Mouse (Mus musculus): Measurements from ENCODE around the gene Trim11. TPM values are rescaled to one million over a fixed set of nuclear protein-coding genes. Genes with fewer than 3 reads are reported as not detected.

The Trim11 gene
- polyA plus RNA-seq, 1 experiment from 2014 or later = 20.8 TPM

DNA sequence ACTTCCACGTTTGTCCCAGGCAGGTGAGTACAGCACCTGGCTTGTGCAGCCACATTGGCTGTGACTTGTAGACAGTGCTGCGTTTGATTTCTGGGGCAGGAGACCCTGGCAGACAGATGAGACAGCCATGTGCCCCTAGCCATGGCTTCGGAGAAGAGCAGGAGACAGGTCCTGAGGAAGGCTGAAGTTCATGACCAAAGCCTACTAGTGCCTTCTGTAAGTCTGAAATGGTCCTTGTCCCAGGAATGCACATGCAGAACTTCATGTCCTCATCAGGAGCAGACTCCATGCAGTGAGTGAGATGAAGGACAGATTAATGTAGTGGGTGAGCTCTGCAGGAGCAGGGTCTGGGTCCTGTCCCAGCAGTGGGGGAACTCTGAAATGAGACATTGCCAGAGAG is 14.0 kb downstream of the Trim11 start:
- Histone ChIP-seq H3K27ac (replicated peaks; ENCODE audit: low read depth, low read length) (no peak overlapping the region), H3K27me3 (ENCODE audit: control insufficient read depth, insufficient read depth, low read length) (peaks cover 19% of the 10 kb centered on the region), H3K4me3 (replicated peaks; ENCODE audit: low read depth, low read length) (no peak overlapping the region), H3K36me3 (ENCODE audit: control insufficient read depth, insufficient read depth, low read length) (peaks cover 48% of the 10 kb centered on the region), H3K4me1 (ENCODE audit: control insufficient read depth, insufficient read depth, low read length) (no peaks in the 10 kb centered on the region), H3K4me2 (ENCODE audit: low read length) (no peak overlapping the region), H3K9ac (replicated peaks; ENCODE audit: low read length) (no peak overlapping the region), H3K9me3 (ENCODE audit: control insufficient read depth, low read length) (no peaks in the 10 kb centered on the region)
- no peak for ATAC-seq (ENCODE audit: low FRiP score, low TSS enrichment)
- WGBS = 84% methylated on average over 3 of the region's 3 CpGs
- no peak for DNase-seq

DNA sequence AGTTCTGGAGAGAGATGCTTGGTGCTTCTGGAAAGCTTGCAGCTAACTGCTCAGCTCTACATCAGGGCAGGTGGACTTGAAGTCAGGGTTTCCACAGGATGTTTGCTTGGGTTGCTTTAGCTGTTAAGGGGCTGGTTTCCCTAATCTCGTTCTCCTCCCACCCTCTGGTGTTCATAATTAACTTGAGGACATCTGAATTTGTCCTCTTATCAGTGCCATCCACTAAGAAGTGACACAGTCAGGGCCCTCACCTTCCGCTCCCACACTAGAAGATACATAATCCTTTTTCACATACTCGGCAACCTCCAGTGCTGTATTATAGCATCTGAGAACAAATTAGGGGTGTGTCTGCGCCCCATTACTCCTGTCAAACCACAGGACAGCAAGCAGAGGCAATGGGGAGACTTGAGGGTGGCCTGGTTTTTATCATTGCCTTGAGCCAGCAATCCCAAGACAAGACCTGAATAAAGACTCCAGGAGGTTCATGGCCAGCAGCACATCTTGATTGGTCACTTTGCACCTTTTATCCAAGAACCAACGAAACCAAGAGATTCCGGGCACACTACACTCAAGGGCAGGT is 15.3 kb downstream of the Trim11 start:
- DNase-seq = no peak
- WGBS = 84% methylated on average over 6 of the region's 6 CpGs

GRCm38 (mm10) chr11:58994337-58994826 is 16.5 kb downstream of the Trim11 start:
- peak overlapping the region; percentile 34; the same call in 1 of the 2 replicates for H3K9ac ChIP-seq (replicated peaks; ENCODE audit: low read length)
- H3K36me3 ChIP-seq (ENCODE audit: control insufficient read depth, insufficient read depth, low read length) = peaks cover 24% of the 10 kb centered on the region
- no peaks in the 10 kb centered on the region for H3K9me3 ChIP-seq (ENCODE audit: control insufficient read depth, low read length)
- peak overlapping the region; percentile 35 for H3K4me3 ChIP-seq (replicated peaks; ENCODE audit: low read depth, low read length)
- no peaks in the 10 kb centered on the region for H3K4me1 ChIP-seq (ENCODE audit: control insufficient read depth, insufficient read depth, low read length)
- H3K27ac ChIP-seq (replicated peaks; ENCODE audit: low read depth, low read length) = no peak overlapping the region
- peaks cover 19% of the 10 kb centered on the region for H3K27me3 ChIP-seq (ENCODE audit: control insufficient read depth, insufficient read depth, low read length)
- DNase-seq (peak; percentile 70), ATAC-seq (ENCODE audit: low FRiP score, low TSS enrichment) (peak; percentile 37; the same call in 1 of the 2 replicates)
- peak overlapping the region; percentile 58 for H3K4me2 ChIP-seq (ENCODE audit: low read length)
- WGBS = under 1% methylated on average over 35 of the region's 35 CpGs

More for the DNA sequence above, 15.3 kb downstream of the Trim11 start:
- no peak for ATAC-seq (ENCODE audit: low FRiP score, low TSS enrichment)
- no peak overlapping the region for H3K27ac ChIP-seq (replicated peaks; ENCODE audit: low read depth, low read length)
- no peak overlapping the region for H3K9ac ChIP-seq (replicated peaks; ENCODE audit: low read length)
- no peaks in the 10 kb centered on the region for H3K4me1 ChIP-seq (ENCODE audit: control insufficient read depth, insufficient read depth, low read length)
- no peak overlapping the region for H3K4me2 ChIP-seq (ENCODE audit: low read length)
- H3K27me3 ChIP-seq (ENCODE audit: control insufficient read depth, insufficient read depth, low read length) = peaks cover 19% of the 10 kb centered on the region
- H3K36me3 ChIP-seq (ENCODE audit: control insufficient read depth, insufficient read depth, low read length) = peaks cover 36% of the 10 kb centered on the region
- no peaks in the 10 kb centered on the region for H3K9me3 ChIP-seq (ENCODE audit: control insufficient read depth, low read length)
- H3K4me3 ChIP-seq (replicated peaks; ENCODE audit: low read depth, low read length) = no peak overlapping the region

DNA sequence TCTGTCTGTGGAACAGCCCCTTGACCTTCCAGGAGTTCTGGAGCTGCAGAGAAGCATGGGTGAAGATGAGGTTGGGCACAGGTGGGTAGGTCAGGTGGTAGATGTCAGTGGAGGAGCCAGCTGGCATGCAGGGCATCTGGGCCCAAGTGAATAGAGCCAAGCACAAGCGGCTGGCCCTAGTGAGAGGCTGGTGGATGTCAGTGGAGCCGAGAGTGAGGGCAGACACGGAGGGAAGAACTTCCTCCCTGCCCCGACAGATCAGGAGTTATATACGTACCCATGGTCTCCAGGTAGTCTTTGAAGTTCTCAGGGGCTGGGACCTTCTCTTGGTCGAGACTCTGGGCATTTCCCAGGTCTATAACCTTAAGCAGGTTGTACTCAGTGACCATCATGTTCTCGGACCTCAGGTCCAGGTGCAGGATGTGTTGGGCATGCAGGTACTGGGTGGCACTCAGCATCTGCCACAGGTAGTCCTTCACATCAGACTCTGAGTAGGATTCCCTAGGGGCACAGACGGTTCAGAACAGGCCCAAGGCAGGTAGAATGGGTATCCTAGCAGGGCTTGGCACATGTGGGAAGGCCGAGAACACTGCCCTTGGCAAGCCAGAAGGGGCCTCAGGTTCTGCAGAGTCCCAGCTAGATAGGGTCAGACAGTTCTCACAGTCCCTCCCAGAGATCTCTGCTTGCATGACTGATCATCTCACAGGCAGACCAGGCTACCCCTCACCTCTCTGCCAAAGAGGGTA is 17.3 kb downstream of the Trim11 start:
- peaks cover 19% of the 10 kb centered on the region for H3K27me3 ChIP-seq (ENCODE audit: control insufficient read depth, insufficient read depth, low read length)
- peak overlapping the region; percentile 58; the same call in 1 of the 2 replicates for H3K4me2 ChIP-seq (ENCODE audit: low read length)
- H3K4me3 ChIP-seq (replicated peaks; ENCODE audit: low read depth, low read length) = no peak overlapping the region; the same call in 1 of the 2 replicates
- DNase-seq = no peak
- no peaks in the 10 kb centered on the region for H3K4me1 ChIP-seq (ENCODE audit: control insufficient read depth, insufficient read depth, low read length)
- H3K27ac ChIP-seq (replicated peaks; ENCODE audit: low read depth, low read length) = no peak overlapping the region
- no peaks in the 10 kb centered on the region for H3K9me3 ChIP-seq (ENCODE audit: control insufficient read depth, low read length)
- no peak for ATAC-seq (ENCODE audit: low FRiP score, low TSS enrichment)
- 79% methylated on average over 9 of the region's 9 CpGs for WGBS
- peaks cover 16% of the 10 kb centered on the region for H3K36me3 ChIP-seq (ENCODE audit: control insufficient read depth, insufficient read depth, low read length)
- H3K9ac ChIP-seq (replicated peaks; ENCODE audit: low read length) = no peak overlapping the region; the same call in 1 of the 2 replicates

DNA sequence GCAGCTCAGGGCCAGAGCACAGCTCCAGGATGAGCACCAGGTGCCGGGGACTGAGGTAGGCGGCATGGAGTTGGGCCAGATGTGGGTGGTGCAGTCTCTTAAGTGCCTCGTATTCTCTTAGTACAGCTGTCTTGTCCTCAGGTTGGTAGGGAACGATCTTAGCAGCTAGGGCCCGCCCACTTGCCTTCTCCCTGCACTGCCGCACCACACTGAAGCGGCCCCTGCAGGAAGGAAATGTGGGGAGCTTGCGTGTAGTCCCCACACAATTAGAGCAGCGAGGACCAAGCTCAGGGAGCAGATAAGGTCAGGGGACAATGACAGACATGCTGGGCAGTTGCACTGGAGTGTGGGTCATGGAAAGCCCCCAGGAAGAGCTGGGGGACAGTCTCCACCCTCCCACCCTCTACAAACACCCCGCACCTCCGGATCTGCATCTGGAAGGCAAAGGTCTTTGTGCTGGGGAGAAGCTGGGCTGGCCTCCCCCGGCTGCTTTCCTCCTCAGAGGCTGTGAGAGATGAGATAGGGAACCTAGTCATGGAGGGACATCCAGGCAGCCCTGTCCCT is 18.0 kb downstream of the Trim11 start:
- no peak for DNase-seq
- 48% methylated on average over 12 of the region's 12 CpGs for WGBS

DNA sequence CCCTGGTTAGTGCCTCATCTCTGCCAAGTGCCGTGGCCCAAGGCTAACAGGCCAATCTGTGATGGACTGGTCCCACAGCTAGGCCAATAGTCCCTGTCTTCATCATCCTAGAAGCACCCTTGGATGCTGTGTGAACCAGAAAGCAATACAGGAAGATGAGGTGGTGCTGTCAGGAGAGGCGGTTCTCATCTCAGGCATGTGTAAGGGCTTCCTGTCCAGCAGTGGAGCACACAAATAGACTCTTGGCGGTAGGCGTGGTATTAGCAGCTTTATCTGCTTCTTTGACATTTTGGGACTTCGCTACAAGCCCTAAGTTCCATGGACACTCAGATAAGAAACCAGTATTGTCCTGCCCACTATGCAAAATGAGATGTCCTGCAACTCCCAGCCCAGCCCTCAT is 19.6 kb downstream of the Trim11 start:
- Histone ChIP-seq H3K4me1 (ENCODE audit: control insufficient read depth, insufficient read depth, low read length) (no peaks in the 10 kb centered on the region), H3K9ac (replicated peaks; ENCODE audit: low read length) (no peak overlapping the region), H3K27ac (replicated peaks; ENCODE audit: low read depth, low read length) (no peak overlapping the region), H3K4me3 (replicated peaks; ENCODE audit: low read depth, low read length) (no peak overlapping the region), H3K4me2 (ENCODE audit: low read length) (no peak overlapping the region), H3K9me3 (ENCODE audit: control insufficient read depth, low read length) (no peaks in the 10 kb centered on the region), H3K36me3 (ENCODE audit: control insufficient read depth, insufficient read depth, low read length) (no peaks in the 10 kb centered on the region), H3K27me3 (ENCODE audit: control insufficient read depth, insufficient read depth, low read length) (peaks cover 19% of the 10 kb centered on the region)
- no peak for DNase-seq
- ATAC-seq (ENCODE audit: low FRiP score, low TSS enrichment) = no peak
- 81% methylated on average over 5 of the region's 5 CpGs for WGBS

More for the DNA sequence above, 18.0 kb downstream of the Trim11 start:
- Histone ChIP-seq H3K4me2 (ENCODE audit: low read length) (no peak overlapping the region), H3K27ac (replicated peaks; ENCODE audit: low read depth, low read length) (no peak overlapping the region), H3K27me3 (ENCODE audit: control insufficient read depth, insufficient read depth, low read length) (peaks cover 19% of the 10 kb centered on the region), H3K36me3 (ENCODE audit: control insufficient read depth, insufficient read depth, low read length) (peaks cover 9% of the 10 kb centered on the region), H3K4me1 (ENCODE audit: control insufficient read depth, insufficient read depth, low read length) (no peaks in the 10 kb centered on the region), H3K9me3 (ENCODE audit: control insufficient read depth, low read length) (no peaks in the 10 kb centered on the region), H3K9ac (replicated peaks; ENCODE audit: low read length) (no peak overlapping the region), H3K4me3 (replicated peaks; ENCODE audit: low read depth, low read length) (no peak overlapping the region)
- ATAC-seq (ENCODE audit: low FRiP score, low TSS enrichment) = no peak

GRCm38 (mm10) chr11:58999158-58999557 is 21.3 kb downstream of the Trim11 start:
- Histone ChIP-seq H3K4me2 (ENCODE audit: low read length) (no peak overlapping the region), H3K27me3 (ENCODE audit: control insufficient read depth, insufficient read depth, low read length) (peaks cover 18% of the 10 kb centered on the region), H3K9ac (replicated peaks; ENCODE audit: low read length) (no peak overlapping the region), H3K4me3 (replicated peaks; ENCODE audit: low read depth, low read length) (no peak overlapping the region), H3K27ac (replicated peaks; ENCODE audit: low read depth, low read length) (no peak overlapping the region), H3K9me3 (ENCODE audit: control insufficient read depth, low read length) (no peaks in the 10 kb centered on the region), H3K4me1 (ENCODE audit: control insufficient read depth, insufficient read depth, low read length) (no peaks in the 10 kb centered on the region), H3K36me3 (ENCODE audit: control insufficient read depth, insufficient read depth, low read length) (no peaks in the 10 kb centered on the region)
- ATAC-seq (ENCODE audit: low FRiP score, low TSS enrichment) = no peak
- DNase-seq = no peak
- WGBS = 57% methylated on average over 11 of the region's 11 CpGs

DNA sequence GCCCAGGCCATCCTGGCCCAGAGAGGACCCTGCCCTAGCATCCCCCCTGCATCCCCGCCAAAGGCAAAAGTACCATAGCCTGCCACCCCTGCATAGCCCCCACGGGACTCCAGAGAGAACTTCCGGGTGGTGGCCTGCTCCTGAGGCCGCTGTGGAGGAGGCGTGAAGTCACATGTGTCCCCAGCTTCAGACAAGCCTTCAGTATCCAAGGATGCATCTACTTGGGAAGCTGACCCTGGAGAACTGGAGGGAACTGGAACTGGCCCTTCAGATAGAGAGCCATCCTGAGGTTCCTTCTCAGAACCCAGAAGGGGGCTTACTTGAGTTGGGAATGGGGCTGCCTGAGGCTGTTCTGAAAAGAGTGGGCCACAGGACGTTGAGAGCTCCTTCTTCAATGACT is 21.9 kb downstream of the Trim11 start:
- Histone ChIP-seq H3K4me3 (replicated peaks; ENCODE audit: low read depth, low read length) (no peak overlapping the region), H3K4me1 (ENCODE audit: control insufficient read depth, insufficient read depth, low read length) (no peaks in the 10 kb centered on the region), H3K27ac (replicated peaks; ENCODE audit: low read depth, low read length) (no peak overlapping the region), H3K27me3 (ENCODE audit: control insufficient read depth, insufficient read depth, low read length) (peaks cover 12% of the 10 kb centered on the region), H3K9me3 (ENCODE audit: control insufficient read depth, low read length) (no peaks in the 10 kb centered on the region), H3K4me2 (ENCODE audit: low read length) (no peak overlapping the region), H3K9ac (replicated peaks; ENCODE audit: low read length) (no peak overlapping the region), H3K36me3 (ENCODE audit: control insufficient read depth, insufficient read depth, low read length) (no peaks in the 10 kb centered on the region)
- no peak for ATAC-seq (ENCODE audit: low FRiP score, low TSS enrichment)
- 82% methylated on average over 6 of the region's 6 CpGs for WGBS
- no peak for DNase-seq
